Mouse (Mus musculus) olfactory bulb, adult 2 months (tissue): ENCODE data around the gene Siah1b.

Experiments used
- CTCF ChIP-seq: fragments of 200-500 bp; IDR thresholded peaks from 2 replicates; pipeline ENCODE4 v1.5.1; 2012; ENCODE audit warnings: low read depth, mild to moderate bottlenecking, low read length, moderate library complexity; ENCODE audit not compliant: insufficient read depth
- POLR2A ChIP-seq: fragments of 200-500 bp; IDR thresholded peaks from 2 replicates; pipeline ENCODE4 v1.6.1; 2012; ENCODE audit warnings: mild to moderate bottlenecking, low read depth, low read length, moderate library complexity; ENCODE audit not compliant: insufficient read depth

DNA sequence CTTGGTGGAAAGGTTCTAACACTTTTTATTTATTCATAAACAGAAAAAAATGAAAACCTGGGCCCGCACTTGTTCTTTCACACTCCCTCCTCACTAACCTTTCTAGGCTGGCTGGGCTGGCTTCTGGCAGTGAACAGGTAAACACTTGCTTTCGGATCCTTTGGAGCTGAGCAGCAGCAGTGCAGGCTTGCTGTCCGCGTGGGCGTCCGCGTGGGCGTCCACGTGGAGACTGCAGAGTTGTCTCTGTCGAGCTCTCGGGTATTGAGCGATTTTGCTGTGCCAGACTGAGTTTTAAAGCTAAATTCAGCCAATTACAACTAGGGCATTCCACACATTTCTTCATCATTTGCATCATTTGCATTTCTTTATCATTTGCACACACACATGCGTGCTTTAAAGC lies 34.2 kb downstream of the Siah1b start:
- TF ChIP-seq CTCF = no peak
- no peak for TF ChIP-seq POLR2A
